Mouse (Mus musculus): ENCODE data around the gene Fbxo3. TPM values are rescaled to one million over a fixed set of nuclear protein-coding genes. Genes with fewer than 3 reads are reported as not detected.
"Not testable (repeated sequence)": the region's sequence is repeated elsewhere in the genome, so short reads cannot be mapped to it uniquely, and the experiment has no call there.

The Fbxo3 gene
- total RNA-seq, 1 experiment from 2014 or later = 50.3 TPM

DNA sequence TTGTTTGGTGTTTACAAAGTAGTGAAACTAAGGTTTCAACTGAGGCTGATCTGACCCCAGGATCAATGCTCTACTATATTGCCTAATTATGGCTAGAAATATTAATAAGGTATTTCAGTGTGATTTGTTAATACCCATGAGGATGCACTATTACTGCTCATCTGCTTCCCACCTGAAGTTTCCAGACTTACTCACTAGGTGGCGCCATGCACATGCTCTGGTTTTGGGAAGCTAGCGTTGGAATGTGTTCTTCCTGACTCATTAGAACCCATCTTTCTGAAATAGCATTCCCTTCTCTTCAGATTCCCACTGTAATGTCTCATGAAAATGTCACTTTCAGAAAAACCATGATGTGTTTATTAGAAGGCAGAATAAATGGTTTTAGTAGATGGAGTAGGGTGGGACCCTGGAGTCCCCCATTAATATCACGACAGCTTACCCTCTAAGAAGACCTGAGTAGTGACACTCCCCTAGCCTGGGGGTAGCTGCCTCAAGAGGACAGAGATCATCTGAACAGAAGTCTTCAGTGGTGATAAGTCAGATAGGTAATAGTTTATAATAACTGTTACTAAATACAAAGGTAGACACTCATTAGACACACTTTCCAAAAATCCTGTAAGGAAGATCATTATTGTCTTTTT is 7.4 kb downstream of the Fbxo3 start:
- no peak; the same call in 1 of the 2 replicates for ATAC-seq (replicated peaks; ENCODE audit: insufficient number of reproducible peaks, low FRiP score, low TSS enrichment, poor library complexity, severe bottlenecking)

DNA sequence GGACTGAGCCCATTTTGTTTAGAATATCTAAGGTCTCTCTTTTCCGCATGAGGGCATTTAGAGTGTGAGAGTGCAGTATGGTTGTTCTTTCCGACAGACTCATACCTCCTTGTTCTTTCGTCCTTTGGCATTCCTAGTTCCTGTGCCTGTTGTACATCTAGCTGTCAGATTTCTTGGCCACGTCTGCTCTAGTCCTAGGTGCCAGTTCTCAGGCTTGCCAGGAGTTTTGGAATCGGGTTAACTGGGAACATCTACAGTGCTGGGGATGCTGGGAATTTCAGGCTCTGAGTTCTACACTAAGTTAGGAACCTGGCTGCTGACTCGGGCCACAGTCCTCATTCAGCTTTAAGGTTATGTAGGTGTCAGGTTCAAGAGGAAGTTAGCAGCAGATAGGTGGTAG is 8.1 kb downstream of the Fbxo3 start:
- no peak for ATAC-seq (replicated peaks; ENCODE audit: insufficient number of reproducible peaks, low FRiP score, low TSS enrichment, poor library complexity, severe bottlenecking)

DNA sequence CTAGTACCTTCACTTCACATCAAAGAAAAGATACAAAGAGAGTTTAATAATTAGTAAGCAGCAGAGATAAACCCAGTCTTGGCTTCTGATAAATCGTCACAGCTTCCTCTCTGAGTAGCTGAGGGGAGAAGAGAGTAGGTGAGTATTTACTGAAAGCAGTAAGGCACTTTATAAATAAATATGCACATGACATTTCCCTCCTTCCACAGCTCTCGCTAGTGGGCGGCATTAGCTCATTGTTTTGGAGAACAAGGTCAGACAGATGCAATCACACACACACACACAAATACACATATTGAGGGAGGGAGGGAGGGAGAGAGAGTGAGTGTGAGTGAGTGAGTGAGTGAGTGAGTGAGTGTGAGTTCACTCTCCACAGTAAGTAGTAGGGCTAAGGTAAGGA is 8.8 kb downstream of the Fbxo3 start:
- ATAC-seq (replicated peaks; ENCODE audit: insufficient number of reproducible peaks, low FRiP score, low TSS enrichment, poor library complexity, severe bottlenecking) = no peak

DNA sequence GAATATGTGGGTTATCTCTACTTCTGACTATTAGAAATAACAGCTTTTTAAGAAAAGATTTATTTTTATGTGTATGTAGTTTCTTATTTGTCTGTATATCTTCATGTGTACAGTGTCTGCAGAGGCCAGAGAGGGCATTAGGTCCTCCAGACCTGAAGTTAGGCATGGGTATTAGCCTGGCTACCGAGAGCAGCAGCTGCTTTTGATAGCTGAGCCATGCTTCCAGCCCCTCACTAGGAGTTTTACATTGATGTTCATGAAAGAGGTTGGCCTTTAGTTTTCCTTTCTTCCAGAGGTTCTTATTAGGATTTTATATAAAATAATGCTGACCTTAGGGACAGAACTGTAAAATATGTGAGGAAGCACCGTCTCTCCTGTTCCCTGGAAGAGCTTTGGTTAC is 10.7 kb downstream of the Fbxo3 start:
- ATAC-seq (replicated peaks; ENCODE audit: insufficient number of reproducible peaks, low FRiP score, low TSS enrichment, poor library complexity, severe bottlenecking) = no peak

DNA sequence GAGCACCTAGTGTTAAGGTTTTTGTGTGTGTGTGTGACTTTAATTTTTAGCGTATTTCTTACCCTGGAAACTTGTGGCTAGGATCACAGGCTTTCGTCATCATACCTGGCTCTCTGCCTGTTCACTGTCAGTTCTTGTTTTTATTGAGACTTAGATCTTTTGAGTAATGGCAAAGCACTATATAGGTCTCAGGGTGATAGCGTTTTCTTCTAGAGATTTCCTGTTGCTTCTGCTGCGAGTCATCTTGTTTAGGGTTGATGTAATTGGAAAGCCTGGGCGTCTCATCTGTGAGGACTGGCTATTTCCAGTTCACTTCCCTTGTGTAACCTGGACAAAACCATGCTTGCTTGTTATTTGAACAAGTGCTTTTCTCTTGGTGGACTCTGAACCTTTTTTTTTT is 14.1 kb downstream of the Fbxo3 start:
- no peak for ATAC-seq (replicated peaks; ENCODE audit: insufficient number of reproducible peaks, low FRiP score, low TSS enrichment, poor library complexity, severe bottlenecking)

DNA sequence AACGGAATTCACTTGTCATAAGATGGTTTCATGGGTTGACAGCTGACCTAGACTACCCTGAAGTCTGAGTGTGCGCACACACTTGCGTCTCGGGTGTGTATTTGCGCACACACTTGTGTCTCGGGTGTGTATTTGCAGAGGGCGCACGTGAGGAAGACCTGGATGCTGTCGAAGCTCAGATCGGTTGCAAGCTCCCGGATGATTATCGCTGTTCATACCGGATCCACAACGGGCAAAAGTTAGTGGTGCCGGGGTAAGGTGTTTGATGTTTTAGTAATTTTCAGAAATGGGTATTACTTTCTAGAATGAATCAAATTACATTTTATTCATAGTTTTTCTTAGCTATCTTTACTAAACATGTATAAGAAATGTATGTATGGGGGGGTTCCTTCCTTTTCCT is 15.2 kb downstream of the Fbxo3 start:
- no peak for ATAC-seq (replicated peaks; ENCODE audit: insufficient number of reproducible peaks, low FRiP score, low TSS enrichment, poor library complexity, severe bottlenecking)

DNA sequence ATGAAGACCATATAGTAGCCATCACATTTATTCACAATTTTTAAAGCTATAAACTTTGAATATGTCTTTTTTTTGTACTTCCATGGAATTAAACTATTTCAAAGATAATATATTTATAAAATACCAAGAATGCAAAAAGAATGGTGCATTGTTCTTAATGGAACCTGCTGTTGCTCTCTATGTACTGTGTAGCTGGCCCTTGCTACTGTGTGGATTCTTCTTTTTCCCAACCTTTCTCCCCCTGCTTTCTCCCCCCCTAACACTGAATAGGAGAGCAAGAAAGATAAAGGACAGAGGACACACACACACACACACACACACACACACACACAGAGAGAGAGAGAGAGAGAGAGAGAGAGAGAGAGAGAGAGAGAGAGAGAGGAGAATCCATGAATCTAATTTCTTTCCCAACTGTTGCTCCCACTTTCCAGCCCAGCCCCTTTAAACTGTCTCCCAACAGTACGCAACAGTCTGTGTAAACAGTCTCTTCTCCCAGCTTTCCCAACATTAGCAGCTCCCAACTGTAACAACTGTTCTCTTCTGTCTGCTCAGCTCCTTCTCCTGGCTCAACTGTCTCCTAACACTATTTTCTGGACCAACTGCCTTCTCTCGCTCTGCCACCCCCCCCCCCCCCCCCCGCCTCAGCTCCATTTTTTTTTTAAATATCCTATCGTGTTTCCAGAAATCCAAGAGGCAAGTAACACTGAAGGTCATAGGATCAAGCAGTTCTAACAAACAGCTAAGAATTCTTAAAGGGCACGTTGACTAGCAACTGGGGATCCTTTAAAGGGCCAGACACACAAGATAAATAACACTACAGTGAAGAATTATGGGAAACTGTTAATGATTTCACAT is 16.3 kb downstream of the Fbxo3 start:
- no peak for ATAC-seq (replicated peaks; ENCODE audit: insufficient number of reproducible peaks, low FRiP score, low TSS enrichment, poor library complexity, severe bottlenecking)

DNA sequence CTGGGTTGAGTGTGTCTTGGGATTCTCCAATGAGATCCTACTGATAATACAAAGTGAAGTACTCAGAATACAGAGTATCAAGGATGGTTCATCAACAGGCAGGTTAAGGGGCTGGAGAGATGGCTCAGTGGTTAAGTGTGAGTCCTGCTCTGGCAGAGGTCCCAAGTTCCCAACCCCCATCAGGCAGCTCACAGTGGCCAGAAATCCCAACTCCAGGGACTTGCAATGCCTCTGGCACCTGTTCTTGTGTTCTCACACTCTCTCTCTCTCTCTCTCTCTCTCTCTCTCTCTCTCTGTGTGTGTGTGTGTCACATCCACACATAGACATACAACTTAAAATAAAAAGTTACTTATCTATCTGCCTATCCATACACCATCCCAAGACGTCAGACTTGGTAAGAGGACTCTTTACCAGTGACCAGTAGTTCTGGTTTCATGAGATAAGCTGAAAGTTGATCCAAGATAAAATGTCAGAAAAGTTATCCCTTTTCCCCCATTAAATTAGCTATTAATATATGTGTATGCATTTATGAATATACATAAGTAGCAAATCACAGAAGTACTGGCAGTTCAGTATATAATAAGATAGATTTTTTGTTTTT is 17.1 kb downstream of the Fbxo3 start:
- no peak for ATAC-seq (replicated peaks; ENCODE audit: insufficient number of reproducible peaks, low FRiP score, low TSS enrichment, poor library complexity, severe bottlenecking)

DNA sequence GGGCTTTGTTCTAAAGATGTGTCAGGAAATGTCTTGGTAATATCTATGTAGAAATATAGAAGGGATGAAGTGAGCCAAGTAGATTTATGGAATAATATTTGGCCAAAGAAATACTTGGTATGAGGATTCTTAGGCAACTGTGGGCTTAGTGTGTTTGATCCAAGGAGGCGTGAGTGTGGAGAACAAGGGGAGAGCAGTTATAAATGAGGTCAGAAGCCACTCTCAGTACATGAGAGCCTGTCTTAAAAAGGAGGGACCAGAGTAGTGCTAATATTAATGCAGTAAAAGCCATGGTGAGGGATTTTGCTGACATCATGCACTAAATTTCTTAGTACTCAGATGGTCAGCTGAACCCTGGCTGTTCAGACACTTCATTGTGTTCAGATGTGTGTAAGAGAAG is 30.9 kb downstream of the Fbxo3 start:
- no peak for ATAC-seq (replicated peaks; ENCODE audit: insufficient number of reproducible peaks, low FRiP score, low TSS enrichment, poor library complexity, severe bottlenecking)

DNA sequence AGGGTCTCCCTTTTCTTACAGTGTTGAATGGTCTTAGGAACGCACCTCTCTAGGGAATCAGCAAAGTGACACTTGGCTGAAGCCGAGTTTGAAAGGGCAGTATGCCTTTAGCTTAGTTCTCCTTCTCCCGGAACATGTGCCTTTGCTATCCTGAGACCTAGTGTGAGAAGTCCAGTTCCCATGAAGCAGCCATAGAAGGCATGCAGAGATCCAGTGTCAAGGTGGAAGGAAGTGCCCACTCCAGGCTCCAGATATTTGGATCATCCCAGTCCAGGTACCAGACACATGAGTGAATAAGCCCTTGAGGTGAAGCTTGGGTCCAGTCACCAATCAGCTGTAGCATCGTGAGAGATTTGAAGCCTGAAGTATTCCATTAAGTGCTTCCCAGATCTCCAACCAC is 31.4 kb downstream of the Fbxo3 start:
- ATAC-seq (replicated peaks; ENCODE audit: insufficient number of reproducible peaks, low FRiP score, low TSS enrichment, poor library complexity, severe bottlenecking) = no peak

DNA sequence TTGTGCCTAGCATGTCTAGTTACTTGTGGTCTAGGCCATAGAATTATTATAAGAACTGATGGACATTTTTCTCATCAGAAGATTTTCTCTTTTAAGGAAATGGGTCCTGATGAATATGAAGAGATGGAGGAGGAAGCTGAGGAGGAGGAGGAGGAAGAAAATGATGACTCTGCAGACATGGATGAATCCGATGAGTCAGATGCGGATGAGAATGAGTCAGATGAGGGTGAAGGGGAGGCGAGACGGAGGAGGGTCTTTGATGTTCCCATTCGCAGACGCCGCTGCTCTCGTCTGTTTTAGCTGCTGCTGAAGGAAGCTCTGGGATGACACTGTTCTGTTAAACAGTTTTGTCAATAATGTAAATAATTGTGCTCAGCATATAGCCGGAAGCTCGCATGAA is 32.3 kb downstream of the Fbxo3 start:
- no peak for ATAC-seq (replicated peaks; ENCODE audit: insufficient number of reproducible peaks, low FRiP score, low TSS enrichment, poor library complexity, severe bottlenecking)

DNA sequence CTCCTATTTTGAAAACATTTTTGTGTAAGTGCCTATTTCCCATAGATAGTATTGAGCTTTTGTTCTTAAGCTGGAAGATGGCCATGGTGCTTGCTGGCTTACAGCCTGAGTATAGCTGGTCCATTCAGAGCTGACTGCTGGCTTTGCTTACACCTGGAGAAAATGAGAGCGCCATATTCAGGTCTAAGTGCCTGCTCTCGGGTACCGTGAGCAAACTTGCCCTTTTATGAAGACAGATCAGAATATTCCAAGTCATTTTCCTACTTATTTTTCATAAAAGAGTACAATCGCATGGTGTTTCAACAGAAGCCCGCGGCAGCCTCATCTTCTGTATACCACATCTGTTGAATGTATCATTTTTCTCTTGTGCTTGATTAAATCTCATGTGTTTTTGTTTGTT is 33.5 kb downstream of the Fbxo3 start:
- no peak for ATAC-seq (replicated peaks; ENCODE audit: insufficient number of reproducible peaks, low FRiP score, low TSS enrichment, poor library complexity, severe bottlenecking)

DNA sequence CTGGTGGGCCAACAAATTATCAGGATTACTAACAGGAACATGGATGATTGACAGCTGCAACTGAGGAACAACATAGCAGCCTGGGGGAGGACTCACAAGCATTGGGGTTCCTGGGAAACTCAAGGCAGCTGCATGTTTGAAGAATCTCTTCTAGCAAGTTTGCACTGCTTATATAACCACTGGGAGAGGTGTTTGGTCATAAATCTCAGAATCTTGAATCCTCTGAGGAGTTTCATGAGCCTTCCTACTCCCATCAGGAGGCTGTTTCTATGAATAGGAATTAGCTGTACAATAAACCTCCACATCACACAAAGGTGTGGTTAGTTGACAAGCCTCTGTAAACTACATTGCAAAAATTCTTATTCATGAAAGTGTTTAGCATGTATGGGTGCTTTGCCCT is 35.1 kb downstream of the Fbxo3 start:
- ATAC-seq (replicated peaks; ENCODE audit: insufficient number of reproducible peaks, low FRiP score, low TSS enrichment, poor library complexity, severe bottlenecking) = no peak

DNA sequence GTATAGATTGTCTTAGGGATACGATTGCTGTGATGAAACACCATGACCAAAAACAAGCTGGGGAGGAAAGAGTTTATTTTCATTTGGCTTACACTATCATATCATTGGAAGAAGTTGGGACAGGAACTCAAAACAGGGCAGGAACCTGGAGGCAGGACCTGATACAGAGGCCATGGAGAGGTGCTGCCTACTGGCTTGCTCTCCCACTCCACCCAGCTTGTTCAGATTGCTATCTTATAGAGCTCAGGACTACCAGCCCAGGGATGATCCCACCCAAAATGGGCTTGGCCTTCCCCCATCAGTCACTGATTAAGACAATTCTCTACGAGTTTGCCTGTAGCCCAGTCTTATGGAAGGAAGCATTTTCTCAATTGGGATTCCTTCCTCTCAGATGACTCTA is 36.6 kb downstream of the Fbxo3 start:
- ATAC-seq (replicated peaks; ENCODE audit: insufficient number of reproducible peaks, low FRiP score, low TSS enrichment, poor library complexity, severe bottlenecking) = no peak

DNA sequence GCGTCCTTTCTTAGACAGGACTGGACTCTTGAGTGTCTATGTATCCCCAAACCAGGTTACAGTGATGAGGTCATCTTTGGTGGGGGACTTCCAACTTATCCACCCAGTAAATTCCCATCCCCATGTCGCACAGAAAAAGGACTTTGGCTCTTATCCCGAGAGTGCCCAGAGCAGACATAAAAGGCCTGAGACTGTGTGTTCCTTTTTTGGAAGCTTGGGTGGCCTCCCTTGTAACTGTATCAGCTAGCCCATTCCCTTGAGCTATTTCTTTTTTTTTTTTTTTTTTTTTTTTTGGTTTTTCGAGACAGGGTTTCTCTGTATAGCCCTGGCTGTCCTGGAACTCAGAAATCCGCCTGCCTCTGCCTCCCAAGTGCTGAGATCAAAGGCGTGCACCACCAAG is 38.0 kb downstream of the Fbxo3 start, which contains the start of gene Gm10912:
Gene Gm10912, plus strand, starts transcription at position 301 of the 400 bp plus-strand sequence.
- ATAC-seq (replicated peaks; ENCODE audit: insufficient number of reproducible peaks, low FRiP score, low TSS enrichment, poor library complexity, severe bottlenecking) = not testable (repeated sequence)

DNA sequence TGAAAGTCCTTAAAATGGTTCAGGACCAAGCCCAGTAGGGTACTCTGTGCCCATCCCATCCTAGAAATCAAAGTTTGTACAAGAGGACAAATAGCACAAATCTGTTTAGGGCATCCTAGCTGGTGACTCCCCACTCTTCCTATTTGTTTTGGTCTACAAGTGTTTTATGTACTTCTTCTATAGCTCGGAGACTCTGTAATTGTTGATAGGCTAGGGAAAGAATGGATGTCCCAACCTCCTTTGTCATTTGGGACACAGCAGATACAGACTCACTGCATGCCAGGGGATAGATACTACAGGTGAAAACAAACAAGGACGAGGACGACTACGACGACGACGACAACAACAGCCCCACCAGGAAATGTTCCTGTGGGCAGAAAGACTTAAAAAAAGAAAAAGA is 40.9 kb downstream of the Fbxo3 start, which contains the start of gene Gm10799:
Gene Gm10799, minus strand, starts transcription at position 101 of the 400 bp plus-strand sequence.
- not testable (repeated sequence) for ATAC-seq (replicated peaks; ENCODE audit: insufficient number of reproducible peaks, low FRiP score, low TSS enrichment, poor library complexity, severe bottlenecking)

DNA sequence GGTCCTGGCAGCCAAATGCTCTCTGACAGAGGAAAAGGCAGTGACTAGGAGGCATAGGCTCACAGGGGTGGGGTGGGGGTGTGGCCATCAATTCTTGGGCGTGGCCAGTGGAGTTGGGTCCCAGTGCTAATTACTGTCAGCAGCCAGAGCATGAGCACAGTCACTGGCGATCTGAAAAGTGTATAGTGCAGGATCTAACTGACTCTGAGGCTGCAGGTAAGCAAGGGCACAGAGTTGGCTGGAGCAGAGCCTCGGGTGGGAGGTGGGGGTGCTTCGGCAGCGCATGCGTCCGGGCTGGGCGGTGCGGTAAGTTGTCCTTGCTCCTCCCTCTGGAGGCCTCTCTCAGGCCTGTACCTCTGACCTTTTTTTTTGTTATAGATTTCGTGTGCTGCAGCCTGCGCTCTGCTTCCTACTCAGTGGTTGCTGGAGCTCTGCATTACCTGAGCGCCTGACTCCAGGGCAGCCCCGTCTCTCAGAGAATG is 42.2 kb downstream of the Fbxo3 start, which contains the start of gene Cd59b:
Gene Cd59b, plus strand, starts transcription at position 146 of the 482 bp plus-strand sequence.
- 0 out of 2 replicates have a peak, but pooled peaks have one; percentile 31 for ATAC-seq (replicated peaks; ENCODE audit: insufficient number of reproducible peaks, low FRiP score, low TSS enrichment, poor library complexity, severe bottlenecking)

DNA sequence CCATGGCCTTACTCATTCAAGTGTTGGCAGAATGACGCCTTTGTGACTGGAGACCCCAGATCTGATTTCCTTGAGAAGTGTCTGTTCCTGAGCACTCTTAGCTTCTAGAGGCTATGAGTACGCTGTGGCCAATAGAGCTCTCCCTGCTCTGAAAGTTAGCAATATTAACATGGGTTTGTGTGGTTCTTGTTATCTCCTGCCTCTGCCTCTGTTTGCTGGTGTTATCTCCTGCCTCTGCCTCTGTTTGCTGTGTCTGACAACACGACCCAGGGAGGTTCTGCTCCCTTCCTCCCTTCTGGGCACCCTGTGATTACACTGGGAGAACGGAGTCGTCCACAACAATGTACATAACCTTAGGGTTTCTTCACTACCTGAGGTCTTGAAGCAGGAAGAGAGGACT is 50.8 kb downstream of the Fbxo3 start:
- ATAC-seq (replicated peaks; ENCODE audit: insufficient number of reproducible peaks, low FRiP score, low TSS enrichment, poor library complexity, severe bottlenecking) = not testable (repeated sequence)

DNA sequence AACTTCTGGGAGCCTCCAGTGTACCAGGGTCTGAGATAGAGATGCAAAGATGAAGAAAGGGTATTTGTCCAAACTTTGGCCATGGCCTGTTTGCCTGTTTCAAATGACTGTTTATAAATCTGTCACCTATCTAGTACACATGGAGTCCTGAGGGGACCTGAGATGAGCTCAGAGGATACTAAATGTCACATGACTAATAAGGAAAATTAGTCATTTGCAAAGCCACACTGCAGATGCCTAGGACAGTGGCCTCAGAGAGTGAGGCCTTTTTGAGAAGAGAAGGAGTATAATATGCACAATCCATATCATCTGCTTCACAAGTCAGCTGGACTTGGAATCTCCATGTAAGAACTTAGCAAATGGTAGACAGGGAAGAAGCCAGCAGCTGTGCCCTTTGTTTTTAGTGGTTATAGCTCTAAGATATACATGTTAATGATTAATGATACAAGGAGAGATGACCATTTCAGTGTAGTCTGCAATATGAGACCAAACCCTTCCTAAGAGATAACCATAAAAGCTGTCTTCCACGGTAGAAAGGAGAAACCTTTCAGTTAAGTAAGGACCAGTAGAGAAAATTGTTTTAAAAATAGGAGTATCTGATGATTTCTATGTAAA is 54.0 kb downstream of the Fbxo3 start:
- ATAC-seq (replicated peaks; ENCODE audit: insufficient number of reproducible peaks, low FRiP score, low TSS enrichment, poor library complexity, severe bottlenecking) = not testable (repeated sequence)

All from monocyte, adult 5-6 weeks (primary cell).